Mouse (Mus musculus): ENCODE data around the gene Pim1.

Pim1 gene

GRCm38 (mm10) chr17:29519731-29520130 lies 29.2 kb downstream of the Pim1 start:
- no peak for DNase-seq (ENCODE audit: extremely low spot score, low spot score)

DNA sequence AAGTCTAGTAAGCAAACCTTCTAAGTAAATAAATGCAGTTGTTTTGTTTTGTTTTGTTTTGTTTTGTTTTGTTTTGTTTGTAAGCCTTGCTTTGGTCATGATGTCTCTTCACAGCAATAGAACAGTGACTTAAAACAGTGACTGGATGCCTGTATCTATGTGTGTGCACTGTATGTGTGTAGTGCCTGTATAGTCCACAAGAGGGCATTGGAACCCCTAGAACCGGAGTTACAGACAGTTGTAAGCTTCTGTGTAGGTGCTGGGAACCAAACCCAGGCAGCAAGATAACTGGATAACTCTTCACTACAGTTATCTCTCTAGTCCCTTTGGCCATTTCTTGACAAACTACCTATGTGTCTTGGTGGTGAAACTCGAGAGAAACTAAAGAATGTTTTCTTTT lies 35.1 kb downstream of the Pim1 start:
- DNase-seq (ENCODE audit: extremely low spot score, low spot score), result no peak

GRCm38 (mm10) chr17:29528568-29529187 lies 38.1 kb downstream of the Pim1 start:
- DNase-seq (ENCODE audit: extremely low spot score, low spot score), result no peak

- DNase-seq (ENCODE audit: extremely low spot score, low spot score), result no peak
These were observed 40.0 kb downstream of the Pim1 start for GRCm38 (mm10) chr17:29530508-29530907.

DNA sequence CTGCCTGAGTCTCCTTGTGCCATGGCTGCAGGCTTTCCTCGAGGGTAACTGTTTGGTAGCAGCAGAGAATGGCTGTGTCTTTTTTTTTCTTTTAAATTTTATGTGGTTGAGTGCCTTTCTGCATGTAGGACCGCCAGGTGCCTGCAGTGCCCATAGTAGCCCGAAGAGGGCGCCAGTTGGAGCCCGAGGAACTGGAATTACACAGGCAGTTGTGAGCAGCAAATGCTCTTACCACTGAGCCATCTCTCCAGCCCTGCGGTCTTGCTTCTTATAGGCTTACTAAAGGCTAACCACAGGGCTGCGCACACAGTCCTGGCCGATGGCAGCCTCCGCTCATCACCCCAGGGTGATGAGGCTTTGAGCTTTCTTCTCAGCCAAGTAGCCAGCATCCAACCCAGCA lies 40.7 kb downstream of the Pim1 start:
- DNase-seq (ENCODE audit: extremely low spot score, low spot score), result no peak

GRCm38 (mm10) chr17:29531757-29532384 lies 41.3 kb downstream of the Pim1 start:
- DNase-seq (ENCODE audit: extremely low spot score, low spot score), result no peak

- DNase-seq (ENCODE audit: extremely low spot score, low spot score), result no peak
These were observed 43.3 kb downstream of the Pim1 start for GRCm38 (mm10) chr17:29533866-29534265.

DNA sequence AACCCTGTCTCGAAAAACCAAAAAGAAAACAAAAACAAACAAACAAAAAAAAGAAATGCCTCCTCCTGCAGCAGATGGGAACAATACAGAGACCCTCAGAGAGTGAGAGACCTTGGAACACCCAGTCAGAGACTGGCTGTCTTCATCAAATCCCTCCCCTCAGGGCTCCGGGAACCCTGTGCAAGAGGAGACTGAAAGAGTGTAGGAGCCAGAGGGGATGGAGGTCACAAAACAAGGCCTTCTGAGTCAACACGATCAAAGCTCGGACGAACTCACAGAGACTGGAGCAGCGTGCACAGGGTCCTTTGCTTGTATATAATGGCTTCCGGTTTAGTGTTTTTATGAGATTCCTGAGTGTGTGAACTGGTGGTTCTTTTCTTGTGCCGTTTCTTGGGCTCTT lies 49.9 kb downstream of the Pim1 start:
- DNase-seq (ENCODE audit: extremely low spot score, low spot score), result no peak

- no peak for DNase-seq (ENCODE audit: extremely low spot score, low spot score)
These were observed 50.9 kb downstream of the Pim1 start for GRCm38 (mm10) chr17:29541419-29541818.

GRCm38 (mm10) chr17:29542831-29543690 lies 52.5 kb downstream of the Pim1 start:
- no peak for DNase-seq (ENCODE audit: extremely low spot score, low spot score)

GRCm38 (mm10) chr17:29544064-29544463 lies 53.5 kb downstream of the Pim1 start:
- DNase-seq (ENCODE audit: extremely low spot score, low spot score), result no peak

DNA sequence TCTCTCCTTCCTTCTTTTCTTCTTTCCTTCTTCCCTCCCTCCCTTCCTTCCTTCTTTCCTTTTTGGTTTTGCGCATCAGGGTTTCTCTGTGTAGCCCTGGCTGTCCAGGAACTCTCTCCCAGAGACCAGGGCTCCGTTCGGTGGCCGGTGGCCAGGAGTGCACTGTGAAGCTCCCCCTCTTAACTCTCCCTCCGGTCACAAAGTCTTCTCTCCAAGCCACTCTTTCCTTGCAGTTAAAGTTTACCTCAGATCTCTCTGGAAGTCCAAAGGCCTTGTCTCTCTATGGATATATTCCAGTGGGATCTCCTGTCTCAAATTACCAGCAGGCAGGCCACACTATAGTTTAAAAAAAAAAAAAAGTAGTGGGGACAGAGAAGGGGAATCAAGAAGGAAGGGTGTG lies 54.7 kb downstream of the Pim1 start:
- no peak for DNase-seq (ENCODE audit: extremely low spot score, low spot score)

Measured in neural tube, embryonic 10.5 days (tissue).